Mouse (Mus musculus) megakaryocyte, embryonic 14.5 days (primary cell): ENCODE results near the gene Gpr65.

ENCODE experiments used
- FLI1 ChIP-seq: IDR thresholded peaks from 2 replicates; pipeline ENCODE4 v1.6.1; 2012; ENCODE audit warnings: low read length, inconsistent platforms, mixed read lengths
- GATA1 ChIP-seq: IDR thresholded peaks from 3 replicates; pipeline ENCODE4 v1.6.1; 2012; ENCODE audit warnings: mixed read lengths, low read length, inconsistent platforms, borderline replicate concordance

DNA sequence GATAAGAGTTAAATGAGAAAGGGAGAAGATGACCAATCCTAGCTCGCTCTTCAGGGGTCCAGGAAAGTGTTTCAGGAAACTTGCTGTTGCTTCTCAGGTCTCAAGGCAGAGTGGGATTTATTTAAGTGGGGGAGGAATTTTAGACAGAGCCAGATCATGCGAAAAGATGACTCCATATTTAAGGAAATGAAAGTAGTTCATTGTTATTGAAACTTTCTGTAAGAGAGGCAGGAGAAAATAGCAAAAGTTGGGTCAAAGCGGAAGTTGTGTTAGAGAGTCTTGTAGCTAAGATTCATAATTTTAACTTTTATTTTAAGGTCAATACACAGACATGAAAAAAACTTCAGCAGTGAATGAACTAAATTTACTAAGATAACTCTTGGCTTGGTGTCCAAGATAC is 22.0 kb downstream of the Gpr65 start:
- TF ChIP-seq GATA1: no peak
- TF ChIP-seq FLI1: no peak
